Mouse (Mus musculus): ENCODE measurements around the gene Zfp566. TPM values are rescaled to one million over a fixed set of nuclear protein-coding genes. Genes with fewer than 3 reads are reported as not detected.

Zfp566 gene
- total and polyA plus RNA-seq, 2 experiments from 2014 or later = 2.3 to 13.7 TPM

DNA sequence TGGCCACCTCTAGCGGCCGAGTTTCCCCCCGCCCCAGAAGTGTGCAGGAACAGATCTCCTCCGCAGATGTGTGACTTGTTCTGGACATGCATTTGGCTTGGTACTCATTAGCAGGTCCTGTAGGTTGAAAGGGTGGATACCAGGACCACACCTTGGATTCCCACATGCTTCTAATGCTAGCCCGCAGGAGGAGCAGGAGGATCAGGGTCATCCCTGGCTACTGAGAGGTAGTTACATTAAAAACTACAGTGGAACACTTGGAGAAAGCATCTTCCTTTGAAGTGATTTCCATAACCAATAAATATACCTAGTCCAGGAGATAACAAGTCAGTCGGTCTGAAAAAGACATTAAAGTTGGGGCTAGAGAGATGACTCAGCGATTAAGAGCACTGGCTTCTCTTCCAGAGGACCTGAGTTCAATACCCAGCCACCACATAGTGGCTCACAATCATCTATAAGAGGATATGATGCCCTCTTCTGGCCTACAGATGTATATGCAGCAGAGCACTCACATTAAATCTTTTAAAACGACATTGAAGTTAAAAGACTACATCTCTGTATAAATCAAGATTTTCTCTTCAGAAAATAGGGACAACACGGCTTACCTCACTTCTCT is 751 bp upstream of the Zfp566 start:
- H3K4me1 ChIP-seq (ENCODE audit: insufficient read depth, low read length) = peaks cover 9% of the 10 kb centered on the region; the same call in 1 of the 2 replicates
- ATAC-seq (no peak), DNase-seq (ENCODE audit: low spot score) (peak; percentile 76)
- peak overlapping the region; percentile 66 for H3K4me3 ChIP-seq (ENCODE audit: low read length)
- H3K9ac ChIP-seq (replicated peaks; ENCODE audit: low read length) = peak overlapping the region; percentile 61
- no peaks in the 10 kb centered on the region for H3K9me3 ChIP-seq (ENCODE audit: low read length)
- H3K27me3 ChIP-seq (ENCODE audit: insufficient read depth, low read length) = no peaks in the 10 kb centered on the region
- H3K36me3 ChIP-seq (ENCODE audit: insufficient read depth, low read length) = no peaks in the 10 kb centered on the region; the same call in 1 of the 2 replicates
- TF ChIP-seq CTCF (IDR thresholded peaks at IDR 0.05; ENCODE audit: low read depth) = peak; percentile 66
- peak overlapping the region; percentile 81 for H3K4me2 ChIP-seq (ENCODE audit: low read depth, low read length)
- peak overlapping the region; percentile 79 for H3K27ac ChIP-seq
- WGBS = 7% methylated on average over 9 of the region's 9 CpGs

DNA sequence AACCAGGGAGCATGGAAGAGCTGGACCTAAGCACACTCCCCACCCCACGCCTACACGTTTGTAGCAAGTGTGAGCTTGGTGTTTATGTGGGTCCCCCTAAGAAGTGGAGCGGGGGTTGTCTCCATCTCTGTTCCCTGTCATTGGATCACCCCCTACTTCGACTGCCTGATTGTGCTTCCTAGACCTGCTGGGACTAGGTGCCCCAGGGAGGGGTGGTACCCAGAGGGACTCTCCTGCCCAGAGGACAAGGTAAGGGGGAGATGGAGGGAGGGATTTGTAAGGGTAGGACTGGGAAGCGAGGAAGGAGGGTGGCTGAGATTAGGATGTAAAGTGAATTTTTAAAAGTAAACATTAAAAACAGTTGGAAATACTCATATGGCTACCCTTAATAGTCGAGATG is 922 bp downstream of the Zfp566 start:
- H3K36me3 ChIP-seq (ENCODE audit: insufficient read depth, low read length) = peaks cover 6% of the 10 kb centered on the region
- peak overlapping the region; percentile 61 for H3K9ac ChIP-seq (replicated peaks; ENCODE audit: low read length)
- no peaks in the 10 kb centered on the region for H3K27me3 ChIP-seq (ENCODE audit: insufficient read depth, low read length)
- peak overlapping the region; percentile 79; the same call in 1 of the 2 replicates for H3K27ac ChIP-seq
- H3K4me2 ChIP-seq (ENCODE audit: low read depth, low read length) = peak overlapping the region; percentile 81
- H3K4me1 ChIP-seq (ENCODE audit: insufficient read depth, low read length) = peaks cover 9% of the 10 kb centered on the region; the same call in 1 of the 2 replicates
- WGBS = 14% methylated on average over 6 of the region's 6 CpGs
- ATAC-seq (no peak), DNase-seq (ENCODE audit: low spot score) (no peak)
- peak overlapping the region; percentile 66 for H3K4me3 ChIP-seq (ENCODE audit: low read length)
- no peaks in the 10 kb centered on the region for H3K9me3 ChIP-seq (ENCODE audit: low read length)
- no peak for TF ChIP-seq CTCF (IDR thresholded peaks at IDR 0.05; ENCODE audit: low read depth)

DNA sequence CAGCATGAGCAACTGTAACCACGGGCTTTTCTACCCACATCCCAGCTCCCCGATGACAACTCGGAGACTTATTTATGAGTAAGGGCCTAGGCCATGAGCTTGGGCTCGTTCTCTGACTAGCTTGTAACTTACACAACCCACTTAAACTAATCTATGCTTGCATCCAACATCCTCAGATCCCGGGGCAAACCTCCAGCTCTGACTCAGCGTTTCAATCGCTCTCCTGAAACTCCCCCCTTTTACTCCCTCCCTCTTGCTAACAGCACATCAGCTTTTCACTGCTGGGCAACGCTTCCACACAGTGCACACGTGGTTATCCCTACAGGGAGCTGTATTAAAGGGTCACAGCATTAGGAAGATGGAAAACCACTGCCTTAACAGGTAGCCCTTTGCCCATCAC is 3.8 kb downstream of the Zfp566 start:
- DNase-seq (ENCODE audit: low spot score) (no peak), ATAC-seq (no peak)
- H3K9ac ChIP-seq (replicated peaks; ENCODE audit: low read length) = no peak overlapping the region
- H3K4me1 ChIP-seq (ENCODE audit: insufficient read depth, low read length) = peaks cover 5% of the 10 kb centered on the region; the same call in 1 of the 2 replicates
- TF ChIP-seq CTCF (IDR thresholded peaks at IDR 0.05; ENCODE audit: low read depth) = no peak
- H3K4me3 ChIP-seq (ENCODE audit: low read length) = no peak overlapping the region
- no peak overlapping the region for H3K4me2 ChIP-seq (ENCODE audit: low read depth, low read length)
- no peak overlapping the region for H3K27ac ChIP-seq
- no peaks in the 10 kb centered on the region for H3K9me3 ChIP-seq (ENCODE audit: low read length)
- WGBS = 88% methylated on average over 9 of the region's 9 CpGs
- H3K36me3 ChIP-seq (ENCODE audit: insufficient read depth, low read length) = peaks cover 6% of the 10 kb centered on the region
- H3K27me3 ChIP-seq (ENCODE audit: insufficient read depth, low read length) = no peaks in the 10 kb centered on the region

DNA sequence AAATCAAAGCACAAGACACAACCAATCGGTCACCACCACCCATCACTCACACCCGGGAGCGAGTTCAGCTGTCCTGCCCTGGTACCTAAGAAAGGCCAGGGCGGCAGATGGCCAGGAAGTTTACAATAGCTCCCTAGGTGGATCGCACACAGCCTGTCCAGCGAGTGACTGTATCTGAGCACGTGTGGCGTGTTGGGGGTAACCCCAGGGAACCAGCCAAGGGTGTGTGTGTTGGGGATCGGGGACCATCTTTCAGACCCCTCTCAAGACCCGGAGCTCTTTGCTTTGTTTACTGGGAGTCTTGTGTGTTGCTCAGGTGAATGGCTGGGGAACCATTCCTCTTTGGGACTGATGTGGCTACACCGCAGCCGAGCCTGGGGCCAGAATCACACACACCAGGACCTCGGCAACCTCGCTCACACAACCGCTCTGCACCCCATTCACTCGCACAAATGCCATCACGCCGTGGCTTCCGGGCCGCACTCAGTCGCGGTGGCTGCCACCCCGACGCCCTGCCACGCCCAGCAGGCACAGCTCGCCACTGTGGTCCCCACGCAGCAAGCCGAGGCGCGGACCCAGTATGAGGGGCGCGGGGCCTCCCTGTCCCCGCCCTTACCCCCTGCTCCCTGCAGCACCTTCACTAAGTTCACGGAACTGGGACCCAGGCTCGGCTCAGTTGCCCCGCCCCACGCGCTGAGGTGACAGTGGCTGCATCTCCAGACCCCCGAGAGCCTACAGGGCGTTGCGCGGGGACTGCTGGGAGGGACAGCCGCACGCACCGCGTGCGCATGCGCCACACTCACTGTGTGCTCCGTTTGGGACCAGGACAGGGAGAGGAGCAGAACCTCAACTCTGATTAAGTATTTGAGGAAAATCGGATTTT is 17.9 kb downstream of the Zfp566 start, which contains the start of gene Zfp82:
Gene Zfp82, minus strand, starts transcription at position 755 of the 883 bp plus-strand sequence.
- peak; percentile 93 for DNase-seq (ENCODE audit: low spot score)
- Histone ChIP-seq H3K27me3 (ENCODE audit: insufficient read depth, low read length) (no peaks in the 10 kb centered on the region), H3K36me3 (ENCODE audit: insufficient read depth, low read length) (0 out of 2 replicates have a peak, but pooled peaks cover 3% of the 10 kb centered on the region), H3K4me1 (ENCODE audit: insufficient read depth, low read length) (peaks cover 3% of the 10 kb centered on the region; the same call in 1 of the 2 replicates), H3K27ac (peak within 1 kb of the TSS; percentile 79; the same call in 1 of the 2 replicates), H3K4me3 (ENCODE audit: low read length) (peak within 1 kb of the TSS; percentile 86), H3K9ac (replicated peaks; ENCODE audit: low read length) (peak within 1 kb of the TSS; percentile 64), H3K4me2 (ENCODE audit: low read depth, low read length) (peak within 1 kb of the TSS; percentile 98), H3K9me3 (ENCODE audit: low read length) (no peaks in the 10 kb centered on the region)
- no peak for TF ChIP-seq CTCF (IDR thresholded peaks at IDR 0.05; ENCODE audit: low read depth)
- WGBS = under 1% methylated on average over 48 of the region's 50 CpGs
- peak; percentile 91 for ATAC-seq

DNA sequence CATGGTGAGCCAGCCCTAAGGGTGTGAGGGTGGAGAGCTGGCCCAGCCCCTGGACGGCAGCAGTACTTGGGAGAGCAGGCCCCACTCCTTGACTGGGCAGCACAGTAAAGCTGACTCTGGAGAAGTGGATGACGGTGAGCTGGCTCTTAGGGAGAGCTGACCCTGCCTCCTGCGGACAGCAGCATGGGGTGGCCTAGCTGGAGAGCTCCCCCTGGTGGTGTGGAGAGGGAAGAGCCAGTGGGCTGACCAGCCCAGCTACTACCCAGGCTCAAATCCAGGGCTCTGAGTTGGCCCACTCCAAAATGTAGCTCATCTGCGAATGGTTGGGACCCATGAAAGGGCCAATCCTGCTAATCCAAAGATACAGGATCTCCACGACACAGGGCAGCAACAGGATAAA is 25.7 kb downstream of the Zfp566 start:
- Histone ChIP-seq H3K4me1 (ENCODE audit: insufficient read depth, low read length) (no peaks in the 10 kb centered on the region), H3K9ac (replicated peaks; ENCODE audit: low read length) (no peak overlapping the region), H3K4me2 (ENCODE audit: low read depth, low read length) (no peak overlapping the region), H3K36me3 (ENCODE audit: insufficient read depth, low read length) (peaks cover 19% of the 10 kb centered on the region; the same call in 1 of the 2 replicates), H3K9me3 (ENCODE audit: low read length) (no peaks in the 10 kb centered on the region), H3K27ac (no peak overlapping the region), H3K4me3 (ENCODE audit: low read length) (no peak overlapping the region), H3K27me3 (ENCODE audit: insufficient read depth, low read length) (no peaks in the 10 kb centered on the region)
- ATAC-seq = 0 out of 2 replicates have a peak, but pooled peaks have one; percentile 21
- peak; percentile 51 for TF ChIP-seq CTCF (IDR thresholded peaks at IDR 0.05; ENCODE audit: low read depth)
- no peak for DNase-seq (ENCODE audit: low spot score)
- 82% methylated on average over 5 of the region's 5 CpGs for WGBS

DNA sequence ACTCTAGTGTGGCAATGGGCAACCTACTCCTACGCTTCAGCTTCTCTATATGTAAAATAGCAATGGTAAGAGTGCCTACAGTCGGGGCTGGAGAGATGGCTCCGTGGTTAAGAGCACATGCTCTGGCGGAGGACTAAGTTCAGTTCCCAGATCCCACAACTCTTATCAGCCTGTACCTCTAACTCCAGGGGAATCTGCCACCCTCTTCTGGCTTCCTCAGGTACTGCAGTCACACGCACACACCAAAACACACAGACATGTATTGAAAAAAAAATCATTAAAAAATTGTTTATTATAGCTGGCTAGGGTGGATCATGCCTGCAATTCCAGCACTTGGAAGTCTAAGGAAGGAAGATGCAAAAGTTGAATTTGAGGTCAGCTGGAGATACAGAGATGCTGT is 27.8 kb downstream of the Zfp566 start:
- H3K4me1 ChIP-seq (ENCODE audit: insufficient read depth, low read length) = no peaks in the 10 kb centered on the region
- no peaks in the 10 kb centered on the region for H3K27me3 ChIP-seq (ENCODE audit: insufficient read depth, low read length)
- H3K4me3 ChIP-seq (ENCODE audit: low read length) = no peak overlapping the region
- no peak overlapping the region for H3K9ac ChIP-seq (replicated peaks; ENCODE audit: low read length)
- no peak overlapping the region for H3K4me2 ChIP-seq (ENCODE audit: low read depth, low read length)
- no peak for ATAC-seq
- H3K27ac ChIP-seq = no peak overlapping the region
- 88% methylated on average over 5 of the region's 5 CpGs for WGBS
- H3K36me3 ChIP-seq (ENCODE audit: insufficient read depth, low read length) = peaks cover 21% of the 10 kb centered on the region; the same call in 1 of the 2 replicates
- peak; percentile 18 for DNase-seq (ENCODE audit: low spot score)
- no peaks in the 10 kb centered on the region for H3K9me3 ChIP-seq (ENCODE audit: low read length)
- peak; percentile 60 for TF ChIP-seq CTCF (IDR thresholded peaks at IDR 0.05; ENCODE audit: low read depth)

All from hindbrain, postnatal 0 days (tissue).